Mouse (Mus musculus) neural tube, embryonic 11.5 days (tissue): ENCODE measurements around the gene Gpbar1. TPM values are rescaled to one million over a fixed set of nuclear protein-coding genes. Genes with fewer than 3 reads are reported as not detected.

ENCODE experiments used
- ATAC-seq: fragments of 200-750 bp; cut with Nextera tagmentation; 2 replicates; pipeline ENCODE4 v1.8.0; 2017; ENCODE audit warnings: moderate number of reproducible peaks, mild to moderate bottlenecking, moderate TSS enrichment, moderate library complexity; ENCODE audit not compliant: insufficient read depth, low FRiP score, low TSS enrichment
- DNase-seq: peaks from one replicate; pipeline ENCODE4 v3.0.0-alpha.2; 2015; ENCODE audit warnings: low spot score
- H3K27ac ChIP-seq: fragments of 300-500 bp; sonication (generic); 2 replicates; pipeline ENCODE4 v1.5.1; 2014; ENCODE audit warnings: low read depth, mild to moderate bottlenecking, low read length
- H3K27me3 ChIP-seq: fragments of 300-500 bp; sonication (generic); 2 replicates; pipeline ENCODE4 v1.6.1; 2014; ENCODE audit warnings: mild to moderate bottlenecking, low read length, mixed read lengths; ENCODE audit not compliant: control insufficient read depth, insufficient read depth
- H3K36me3 ChIP-seq: fragments of 300-500 bp; sonication (generic); 2 replicates; pipeline ENCODE4 v1.6.1; 2014; ENCODE audit warnings: mild to moderate bottlenecking, low read length, moderate library complexity, mixed read lengths; ENCODE audit not compliant: control insufficient read depth, insufficient read depth
- H3K4me1 ChIP-seq: fragments of 300-500 bp; sonication (generic); 2 replicates; pipeline ENCODE4 v1.6.1; 2014; ENCODE audit warnings: low read length, mixed read lengths; ENCODE audit not compliant: control insufficient read depth, insufficient read depth
- H3K4me2 ChIP-seq: fragments of 300-500 bp; sonication (generic); 2 replicates; pipeline ENCODE4 v1.6.1; 2014; ENCODE audit warnings: low read depth, mild to moderate bottlenecking, moderate library complexity
- H3K4me3 ChIP-seq: fragments of 300-500 bp; sonication (generic); 2 replicates; pipeline ENCODE4 v1.5.1; 2014; ENCODE audit warnings: low read depth, low read length
- H3K9ac ChIP-seq: fragments of 300-500 bp; sonication (generic); 2 replicates; pipeline ENCODE4 v1.6.1; 2014; ENCODE audit warnings: mild to moderate bottlenecking, low read length
- H3K9me3 ChIP-seq: fragments of 300-500 bp; sonication (generic); 2 replicates; pipeline ENCODE4 v1.6.1; 2016; ENCODE audit warnings: low read length; ENCODE audit not compliant: control insufficient read depth
- WGBS: fragments of 180-500 bp; shearing (Covaris S2); extraction: QIAGEN DNeasy Blood & Tissue Kit; methylation state at CpG from one replicate; pipeline ENCODE4 v1.1.7; 2014; 5-methylcytosine and 5-hydroxymethylcytosine counted together
- polyA plus RNA-seq: library from polyadenylated mRNA; unstranded; fragments of >200 nt; fragmentation: Nextera tagmentation; extraction: Ambion mirVana; gene quantifications from 2 replicates; pipeline ENCODE4 v1.2.1, GENCODE M21; 2014

Gene Gpbar1
- polyA plus RNA-seq, 1 experiment from 2014 or later: 0.21 TPM

GRCm38 (mm10) chr1:74239618-74240017, 38.7 kb upstream of the Gpbar1 start:
- H3K27me3 ChIP-seq: no peaks in the 10 kb centered on the region
- H3K4me1 ChIP-seq: peaks cover 23% of the 10 kb centered on the region; the same call in 1 of the 2 replicates
- no peak overlapping the region for H3K4me3 ChIP-seq
- H3K9ac ChIP-seq: no peak overlapping the region
- H3K9me3 ChIP-seq: no peaks in the 10 kb centered on the region
- H3K27ac ChIP-seq: no peak overlapping the region
- no peak overlapping the region for H3K4me2 ChIP-seq
- H3K36me3 ChIP-seq: no peaks in the 10 kb centered on the region
- WGBS: 70% methylated on average over 11 of the region's 11 CpGs
- no peak for ATAC-seq
- DNase-seq: no peak

- Histone ChIP-seq H3K4me1 (peaks cover 23% of the 10 kb centered on the region; the same call in 1 of the 2 replicates), H3K4me2 (no peak overlapping the region), H3K27ac (no peak overlapping the region), H3K9me3 (no peaks in the 10 kb centered on the region), H3K36me3 (no peaks in the 10 kb centered on the region), H3K9ac (no peak overlapping the region), H3K4me3 (no peak overlapping the region), H3K27me3 (no peaks in the 10 kb centered on the region)
- DNase-seq: no peak
- 82% methylated on average over 6 of the region's 6 CpGs for WGBS
- ATAC-seq: no peak
These were observed 38.0 kb upstream of the Gpbar1 start for GRCm38 (mm10) chr1:74240311-74240710.

DNA sequence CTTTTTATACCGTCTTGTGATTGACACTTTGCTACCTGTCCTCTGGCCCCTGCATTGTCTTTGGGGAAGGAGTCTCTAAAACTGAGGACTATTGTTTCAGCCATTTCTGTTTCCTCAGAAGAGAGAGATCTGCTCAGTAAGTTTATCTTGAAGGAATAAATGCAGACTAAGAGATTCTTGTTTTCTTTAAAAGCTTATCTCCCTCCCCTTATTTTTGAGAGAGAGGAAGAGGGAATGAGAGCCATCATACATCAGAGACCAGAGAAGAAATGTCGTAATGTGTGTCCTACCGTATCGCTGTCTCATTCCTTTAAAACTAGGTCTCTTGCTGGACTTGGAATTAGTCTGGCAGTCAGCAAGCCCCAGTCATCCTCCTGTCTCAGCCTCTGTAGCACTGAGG, 37.5 kb upstream of the Gpbar1 start:
- DNase-seq (no peak), ATAC-seq (no peak)
- Histone ChIP-seq H3K4me2 (no peak overlapping the region), H3K9me3 (no peaks in the 10 kb centered on the region), H3K27ac (no peak overlapping the region), H3K4me3 (no peak overlapping the region), H3K4me1 (peaks cover 23% of the 10 kb centered on the region; the same call in 1 of the 2 replicates), H3K9ac (no peak overlapping the region), H3K36me3 (no peaks in the 10 kb centered on the region), H3K27me3 (no peaks in the 10 kb centered on the region)
- WGBS: 95% methylated on average over 4 of the region's 4 CpGs

GRCm38 (mm10) chr1:74245525-74245924, 32.8 kb upstream of the Gpbar1 start:
- WGBS: 81% methylated on average over 2 of the region's 2 CpGs
- H3K4me3 ChIP-seq: no peak overlapping the region
- ATAC-seq: no peak
- no peaks in the 10 kb centered on the region for H3K4me1 ChIP-seq
- H3K27me3 ChIP-seq: no peaks in the 10 kb centered on the region
- no peak overlapping the region for H3K27ac ChIP-seq
- no peaks in the 10 kb centered on the region for H3K36me3 ChIP-seq
- H3K9me3 ChIP-seq: no peaks in the 10 kb centered on the region
- no peak overlapping the region for H3K9ac ChIP-seq
- no peak overlapping the region for H3K4me2 ChIP-seq
- no peak for DNase-seq

GRCm38 (mm10) chr1:74248799-74249198, 29.6 kb upstream of the Gpbar1 start:
- Histone ChIP-seq H3K27me3 (no peaks in the 10 kb centered on the region), H3K4me3 (no peak overlapping the region), H3K4me1 (no peaks in the 10 kb centered on the region), H3K4me2 (no peak overlapping the region), H3K9ac (no peak overlapping the region), H3K36me3 (peaks cover 6% of the 10 kb centered on the region), H3K9me3 (no peaks in the 10 kb centered on the region), H3K27ac (no peak overlapping the region)
- WGBS: 81% methylated on average over 1 of the region's 1 CpGs
- DNase-seq (no peak), ATAC-seq (no peak)

- no peak for ATAC-seq
- WGBS: 74% methylated on average over 5 of the region's 5 CpGs
- H3K36me3 ChIP-seq: peaks cover 6% of the 10 kb centered on the region
These were observed 28.9 kb upstream of the Gpbar1 start for GRCm38 (mm10) chr1:74249331-74249980.

DNA sequence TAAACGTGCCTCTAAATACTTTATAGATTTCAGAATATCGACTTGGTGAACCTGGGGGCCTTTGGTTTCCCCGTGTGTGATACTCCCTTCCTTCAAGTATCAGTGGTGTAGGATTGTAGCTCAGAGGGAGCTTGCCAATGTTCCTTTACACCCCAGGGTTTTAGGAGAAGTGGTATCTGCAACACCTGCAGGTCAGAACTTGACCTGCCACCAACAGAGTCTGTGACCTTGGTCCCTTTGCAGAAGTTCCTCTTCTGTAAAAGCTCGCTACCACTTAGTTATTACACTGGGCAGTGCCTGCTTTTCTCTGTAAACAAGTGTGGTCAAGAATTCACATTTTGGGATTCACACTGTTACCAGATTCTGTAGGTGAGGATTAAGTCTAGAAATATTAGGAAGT, 28.3 kb upstream of the Gpbar1 start:
- Histone ChIP-seq H3K4me2 (no peak overlapping the region), H3K27ac (no peak overlapping the region), H3K4me3 (no peak overlapping the region), H3K36me3 (peaks cover 8% of the 10 kb centered on the region), H3K9me3 (no peaks in the 10 kb centered on the region), H3K9ac (no peak overlapping the region), H3K4me1 (no peaks in the 10 kb centered on the region), H3K27me3 (no peaks in the 10 kb centered on the region)
- DNase-seq (no peak), ATAC-seq (no peak)
- 91% methylated on average over 4 of the region's 4 CpGs for WGBS

More at GRCm38 (mm10) chr1:74249331-74249980, 28.9 kb upstream of the Gpbar1 start:
- no peak overlapping the region for H3K4me2 ChIP-seq
- no peaks in the 10 kb centered on the region for H3K27me3 ChIP-seq
- H3K4me3 ChIP-seq: no peak overlapping the region
- no peak for DNase-seq
- H3K4me1 ChIP-seq: no peaks in the 10 kb centered on the region
- no peak overlapping the region for H3K27ac ChIP-seq
- no peak overlapping the region for H3K9ac ChIP-seq
- H3K9me3 ChIP-seq: no peaks in the 10 kb centered on the region

- 98% methylated on average over 8 of the region's 8 CpGs for WGBS
- DNase-seq (no peak), ATAC-seq (no peak)
- Histone ChIP-seq H3K27me3 (no peaks in the 10 kb centered on the region), H3K27ac (no peak overlapping the region), H3K36me3 (peaks cover 15% of the 10 kb centered on the region), H3K9ac (no peak overlapping the region), H3K4me3 (no peak overlapping the region), H3K4me2 (no peak overlapping the region), H3K9me3 (no peaks in the 10 kb centered on the region), H3K4me1 (no peaks in the 10 kb centered on the region)
These were observed 22.5 kb upstream of the Gpbar1 start for GRCm38 (mm10) chr1:74255704-74256345.

- DNase-seq (no peak), ATAC-seq (no peak)
- no peaks in the 10 kb centered on the region for H3K27me3 ChIP-seq
- no peak overlapping the region for H3K9ac ChIP-seq
- H3K4me1 ChIP-seq: no peaks in the 10 kb centered on the region
- peaks cover 11% of the 10 kb centered on the region for H3K36me3 ChIP-seq
- H3K27ac ChIP-seq: no peak overlapping the region
- H3K4me3 ChIP-seq: no peak overlapping the region
- no peak overlapping the region for H3K4me2 ChIP-seq
- 77% methylated on average over 4 of the region's 4 CpGs for WGBS
- H3K9me3 ChIP-seq: no peaks in the 10 kb centered on the region
These were observed 21.6 kb upstream of the Gpbar1 start for GRCm38 (mm10) chr1:74256782-74257181.
